Mouse (Mus musculus) naive thymus-derived CD4-positive, alpha-beta T cell, adult 2 months (primary cell): ENCODE data around the gene Olfr45.
"Not testable (repeated sequence)": the region's sequence is repeated elsewhere in the genome, so short reads cannot be mapped to it uniquely, and the experiment has no call there.

Experiments
- DNase-seq: peaks from one replicate; pipeline ENCODE4 v3.0.0-alpha.2; 2011; ENCODE audit warnings: low read depth

Olfr45 gene

DNA sequence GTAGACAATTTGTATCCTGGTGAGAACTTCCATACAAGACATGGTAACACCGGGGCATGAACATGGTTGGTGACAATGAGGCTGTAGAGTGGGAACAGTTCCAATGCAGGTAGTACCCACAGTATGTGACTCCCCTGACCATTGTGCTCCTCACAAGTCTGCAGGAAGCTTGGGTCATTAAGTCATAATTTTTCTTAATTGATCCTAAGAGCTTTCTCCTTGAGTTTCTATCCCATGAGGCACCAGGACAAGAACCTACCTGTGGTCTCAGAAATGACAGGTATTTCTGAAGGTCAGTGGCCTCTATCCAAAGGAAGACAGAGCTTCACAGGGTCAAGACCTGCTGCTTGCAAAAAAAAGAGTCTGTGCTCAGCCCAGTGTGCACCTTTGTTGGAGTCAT, at the start of gene Olfr45:
Gene Olfr45 (plus strand): TSS at position 301 of the 400 bp plus-strand sequence.
- no peak for DNase-seq

DNA sequence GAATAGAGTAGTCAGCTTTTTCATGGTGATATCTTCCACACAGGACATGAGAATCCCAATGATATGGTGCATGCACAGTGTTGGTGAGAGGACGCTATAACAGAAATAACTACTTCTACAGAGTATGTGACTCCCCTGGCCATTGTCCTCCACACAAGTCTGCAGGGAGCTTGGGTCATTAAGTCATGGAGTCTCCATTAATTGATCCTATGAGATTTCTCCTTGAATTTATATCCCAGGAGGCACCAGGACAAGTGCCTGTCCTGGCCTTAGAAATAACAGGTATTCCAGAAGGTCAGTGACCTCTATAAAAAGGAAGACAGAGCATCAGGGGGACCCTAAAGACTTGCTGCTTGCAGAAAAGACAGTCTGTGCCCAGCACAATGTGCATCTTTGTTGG, 35.6 kb upstream of the Olfr45 start, which contains the start of gene Olfr53:
Gene Olfr53 (plus strand): TSS at position 301 of the 400 bp plus-strand sequence.
- no peak for DNase-seq

DNA sequence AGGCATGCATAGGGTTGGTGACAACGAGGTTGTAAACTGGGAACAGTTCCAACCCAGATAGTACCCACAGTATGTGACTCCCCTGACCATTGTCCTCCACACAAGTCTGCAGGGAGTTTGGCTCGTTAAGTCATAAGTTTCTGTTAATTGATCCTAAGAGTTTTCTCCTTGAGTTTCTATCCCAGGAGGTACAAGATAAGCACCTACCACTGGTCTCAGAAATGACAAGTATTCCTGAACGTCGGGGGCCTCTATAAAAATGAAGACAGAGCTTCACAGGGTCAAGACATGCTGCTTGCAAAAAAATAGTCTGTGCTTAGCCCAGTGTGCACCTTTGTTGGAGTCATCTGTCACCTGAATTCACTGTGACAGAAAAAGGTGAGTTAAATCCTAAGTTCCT, 22.1 kb upstream of the Olfr45 start, which contains the start of gene Olfr539:
Gene Olfr539 (plus strand): TSS at position 301 of the 400 bp plus-strand sequence.
- no peak for DNase-seq

DNA sequence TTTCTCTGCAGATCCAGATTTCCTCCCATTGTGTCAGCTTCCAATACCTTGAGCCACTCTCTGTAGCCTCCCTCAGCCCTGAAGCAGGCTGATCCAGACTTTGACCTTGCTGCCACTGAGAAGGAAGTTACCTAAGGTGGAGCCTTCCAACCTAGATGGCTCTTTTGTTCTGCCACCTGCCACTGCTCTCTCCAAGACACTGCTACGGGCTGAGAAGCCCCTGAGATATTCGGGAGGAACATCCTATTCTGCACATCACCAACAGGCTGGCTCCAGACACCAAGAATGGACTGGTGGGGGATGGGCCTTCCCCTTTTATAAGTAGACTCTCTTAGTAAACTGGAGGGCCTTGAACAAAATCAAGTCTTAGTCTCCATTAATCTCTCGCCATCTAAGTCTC, 11.1 kb upstream of the Olfr45 start:
- DNase-seq, result not testable (repeated sequence)

DNA sequence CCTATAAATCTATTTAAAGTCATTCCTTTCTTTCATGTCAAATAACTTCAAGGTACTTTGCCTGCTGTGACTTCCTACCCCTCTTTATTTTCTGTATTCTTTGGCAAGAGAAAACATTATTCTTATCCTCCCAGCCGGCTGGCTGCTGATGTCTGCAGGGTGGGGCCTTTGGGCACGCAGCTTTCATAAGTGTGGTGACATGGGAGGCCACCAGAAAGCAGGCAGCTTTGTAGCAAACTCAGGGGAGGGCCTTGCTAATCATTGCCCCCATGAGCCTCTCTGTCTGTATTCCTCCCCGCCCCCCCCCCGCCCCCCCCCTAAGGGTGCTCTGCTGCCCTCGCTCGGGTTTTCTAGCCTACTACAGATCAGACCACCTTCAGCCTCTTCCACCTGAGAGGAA, 5.9 kb upstream of the Olfr45 start:
- DNase-seq, result no peak

DNA sequence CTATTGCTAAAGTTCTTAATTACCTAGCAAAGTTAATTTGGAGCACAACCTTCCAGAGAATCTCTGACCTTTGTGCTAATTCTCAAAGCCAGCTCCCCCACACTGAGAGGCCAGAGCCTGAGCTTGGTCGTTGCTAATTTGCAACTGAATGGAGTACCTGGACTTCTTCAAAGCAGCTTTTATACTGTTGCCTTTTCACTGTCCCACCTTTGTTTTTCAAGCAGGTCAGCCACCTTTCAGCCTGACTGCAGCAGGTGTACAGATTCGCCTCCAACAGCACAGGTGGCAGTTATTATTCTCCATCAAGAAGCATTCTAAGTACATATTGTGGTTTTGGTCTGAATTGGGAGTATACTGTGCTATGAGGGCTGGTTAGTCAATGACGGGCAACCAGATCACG, 2.2 kb upstream of the Olfr45 start:
- DNase-seq, result not testable (repeated sequence)

DNA sequence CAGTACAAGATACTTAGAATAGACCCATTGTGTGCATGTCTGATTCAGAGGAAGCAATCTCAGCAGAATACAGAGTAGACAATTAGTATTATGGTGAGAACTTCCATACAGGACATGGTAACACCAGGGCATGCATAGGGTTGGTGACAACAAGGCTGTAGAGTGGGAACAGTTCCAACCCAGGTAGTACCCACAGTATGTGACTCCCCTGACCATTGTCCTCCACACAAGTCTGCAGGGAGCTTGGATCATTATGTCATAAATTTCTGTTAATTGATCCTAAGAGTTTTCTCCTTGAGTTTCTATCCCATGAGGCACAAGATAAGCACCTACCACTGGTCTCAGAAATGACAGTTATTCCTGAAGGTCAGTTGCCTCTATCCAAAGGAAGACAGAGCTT, 15.2 kb downstream of the Olfr45 start, which contains the start of gene Olfr541:
Gene Olfr541 (plus strand): TSS at position 301 of the 400 bp plus-strand sequence.
- DNase-seq, result no peak

DNA sequence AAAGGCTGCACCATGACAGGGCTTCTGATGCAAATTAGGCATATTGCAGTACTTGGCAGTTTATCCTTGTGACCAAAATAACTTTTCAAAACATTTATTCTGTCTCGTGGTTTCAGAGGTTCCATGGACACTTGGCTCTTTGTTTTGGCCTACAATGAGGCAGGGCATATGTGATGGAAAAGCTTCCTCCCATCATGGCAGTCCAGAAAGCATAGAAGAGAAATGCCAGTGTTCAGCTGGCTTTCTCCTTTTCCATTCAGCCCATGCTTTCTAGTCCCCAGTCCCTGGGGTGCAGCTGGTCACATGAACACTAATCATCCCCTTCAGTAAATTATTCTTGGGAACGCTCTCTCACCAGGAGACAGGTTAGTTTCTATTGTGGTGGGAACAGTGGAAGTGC, 24.6 kb downstream of the Olfr45 start:
- DNase-seq, result no peak

DNA sequence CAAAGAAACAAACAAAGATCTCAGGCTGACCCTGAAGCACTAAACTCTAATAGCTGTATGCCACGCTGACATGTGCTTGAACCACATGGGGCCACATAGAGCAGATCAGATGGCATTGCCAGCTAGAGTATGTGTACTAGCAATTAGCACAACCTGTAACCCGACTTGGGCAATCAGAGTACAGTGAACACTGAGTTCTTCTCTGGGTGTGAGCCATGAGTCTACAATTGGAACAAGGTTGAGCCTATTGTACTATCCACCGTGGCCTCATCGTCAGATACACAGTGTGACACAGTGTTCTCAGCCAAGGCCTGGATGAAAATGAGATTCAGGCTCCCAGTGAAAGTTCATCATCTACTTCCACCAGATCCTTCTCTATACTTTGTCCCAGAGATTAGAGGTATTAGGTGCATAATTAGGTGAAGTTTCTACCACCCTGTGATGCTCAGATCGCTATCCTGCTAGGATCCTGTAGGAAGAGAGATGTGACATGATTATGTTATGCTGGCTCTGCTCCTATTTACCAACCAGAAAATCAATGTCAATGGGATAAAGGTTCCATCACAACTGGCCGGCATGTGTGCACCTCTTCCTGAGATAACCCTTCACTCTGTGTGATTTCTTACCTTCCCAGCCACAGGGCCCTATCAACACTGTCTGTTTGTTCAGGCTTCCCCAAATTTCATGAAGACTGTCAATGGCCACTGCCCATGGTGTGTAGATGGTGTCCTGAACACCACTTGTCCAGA, 26.0 kb downstream of the Olfr45 start:
- no peak for DNase-seq

DNA sequence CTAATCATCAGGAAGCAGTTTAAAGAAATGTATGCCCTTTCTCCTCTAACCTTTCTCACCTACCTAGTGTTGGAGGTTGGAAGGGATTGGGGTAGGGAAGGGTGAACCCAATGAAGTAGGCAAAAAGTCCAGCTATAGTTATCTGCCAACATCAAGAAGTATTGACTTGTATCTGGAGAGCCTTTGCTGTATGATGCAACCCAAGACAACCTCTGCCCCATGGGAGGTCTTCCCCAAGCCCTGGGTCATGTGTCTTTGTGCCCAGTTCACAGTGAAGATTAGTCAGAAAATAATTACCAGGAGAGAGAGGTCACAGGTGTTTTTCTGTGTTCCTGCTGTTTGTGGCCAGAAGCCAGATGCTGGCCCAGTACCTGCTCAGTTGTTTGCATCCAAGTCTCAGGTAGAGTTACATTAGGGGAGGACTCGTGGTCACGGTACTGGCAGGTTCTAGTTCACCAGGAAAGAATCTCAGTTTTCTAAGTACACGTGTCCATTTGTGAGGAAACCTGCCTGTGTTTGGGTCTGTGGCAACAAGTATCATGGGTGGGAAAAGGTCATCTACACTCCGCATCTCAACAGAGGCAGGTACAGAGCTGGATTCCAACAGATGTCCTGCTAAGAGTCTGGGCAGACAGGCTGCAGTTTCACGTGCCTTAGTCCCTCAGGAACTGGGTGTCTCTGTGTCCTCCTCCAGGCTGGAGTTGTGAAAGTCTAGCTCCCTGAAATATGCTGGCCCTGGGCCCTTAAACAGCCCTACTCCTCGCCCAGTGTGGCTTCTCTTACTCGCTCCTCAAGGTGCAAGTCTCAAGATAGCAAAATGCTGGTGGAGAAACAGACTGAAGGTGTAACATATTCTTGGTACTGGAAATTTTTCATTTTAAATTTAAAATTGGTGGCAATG, 35.7 kb downstream of the Olfr45 start:
- DNase-seq, result no peak

DNA sequence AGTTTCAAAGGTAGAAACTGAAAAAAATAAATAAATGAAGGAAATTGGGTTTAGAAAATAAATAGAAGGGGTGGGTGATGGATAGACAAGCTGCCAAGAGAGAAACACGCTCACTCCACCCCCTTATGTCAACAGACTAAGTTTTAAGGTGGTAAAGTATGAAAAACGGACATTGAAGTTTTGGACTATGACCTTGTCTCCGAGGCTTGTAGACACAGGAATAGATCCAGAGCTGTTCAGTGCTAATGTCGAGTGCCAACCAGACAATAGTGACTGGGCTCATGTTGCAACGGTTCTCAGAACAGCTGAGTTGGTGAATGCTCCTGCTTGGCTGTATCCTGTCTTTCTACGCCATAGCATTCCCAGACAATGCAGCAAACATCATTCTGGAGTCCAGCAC, 39.3 kb downstream of the Olfr45 start:
- DNase-seq, result no peak

DNA sequence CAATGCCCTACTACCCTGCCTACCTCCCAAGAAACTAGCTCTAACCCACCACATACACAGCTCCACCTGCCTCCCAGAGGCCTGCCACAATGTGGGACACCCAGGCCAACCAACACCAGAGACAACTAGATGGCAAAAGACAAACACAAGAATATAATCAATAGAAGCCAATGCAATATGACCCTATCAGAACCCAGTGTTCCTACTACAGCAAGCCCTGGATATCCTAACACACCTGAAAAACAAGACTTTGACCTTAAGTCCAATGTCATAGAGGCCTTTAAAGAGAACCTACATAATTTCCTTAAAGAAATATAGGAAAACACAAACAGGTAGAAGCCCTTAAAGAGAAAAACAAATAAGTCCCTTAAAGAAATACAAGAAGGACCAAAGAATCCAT, 43.8 kb downstream of the Olfr45 start:
- DNase-seq, result no peak

DNA sequence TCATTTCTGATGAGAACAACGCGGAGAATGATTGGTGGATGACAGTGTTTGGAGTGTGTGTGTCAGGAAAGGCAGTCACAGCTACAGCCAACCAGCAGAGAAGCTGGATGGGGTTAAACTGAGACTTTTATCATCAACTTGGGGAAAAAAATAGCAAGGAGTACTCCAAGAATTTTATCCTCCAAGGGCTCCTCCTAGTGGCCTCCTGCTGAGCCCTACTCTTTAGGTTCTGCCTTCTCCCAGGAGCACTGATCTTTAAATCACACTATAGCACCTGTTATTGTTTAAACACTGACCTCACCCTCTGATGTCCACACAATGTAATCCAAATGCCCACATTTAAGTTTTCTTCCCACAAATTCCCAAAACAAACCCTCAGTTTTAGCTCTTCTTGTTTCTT, 51.4 kb downstream of the Olfr45 start:
- DNase-seq, result no peak
